Mouse (Mus musculus): ENCODE results near the gene Efcab6.

DNA sequence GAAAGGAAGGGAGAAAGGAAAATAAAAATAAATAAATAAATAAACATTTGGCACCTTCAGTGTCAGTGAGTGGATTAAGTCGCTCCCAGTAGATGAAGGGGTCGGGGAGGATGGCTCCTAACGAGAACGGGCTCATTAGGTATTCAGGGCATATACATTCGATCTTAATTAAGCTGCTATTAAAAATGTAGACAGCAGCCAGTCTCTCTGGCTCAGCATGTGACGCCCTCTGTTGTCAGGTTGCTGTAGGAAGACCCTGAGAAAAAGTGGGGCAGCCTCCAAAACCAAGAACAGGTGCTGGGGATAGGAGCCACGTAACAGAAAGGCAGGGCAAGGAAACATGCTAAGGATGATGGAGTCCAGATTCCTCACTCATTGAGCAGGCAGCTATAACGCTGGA, 39.5 kb downstream of the Efcab6 start:
- TF ChIP-seq POLR2A (IDR thresholded peaks at IDR 0.05; ENCODE audit: insufficient read depth, low read length) (no peak), EP300 (IDR thresholded peaks at IDR 0.05; ENCODE audit: insufficient read depth, low read depth, low read length) (no peak), CTCF (IDR thresholded peaks at IDR 0.05; ENCODE audit: low read depth, low read length) (no peak)

Measured in ES-Bruce4 (cell line).